Mouse (Mus musculus): ENCODE results near the gene Gm37240. TPM values are rescaled to one million over a fixed set of nuclear protein-coding genes. Genes with fewer than 3 reads are reported as not detected.

Gm37240 gene
- polyA plus RNA-seq, 1 experiment: 1.9 TPM

DNA sequence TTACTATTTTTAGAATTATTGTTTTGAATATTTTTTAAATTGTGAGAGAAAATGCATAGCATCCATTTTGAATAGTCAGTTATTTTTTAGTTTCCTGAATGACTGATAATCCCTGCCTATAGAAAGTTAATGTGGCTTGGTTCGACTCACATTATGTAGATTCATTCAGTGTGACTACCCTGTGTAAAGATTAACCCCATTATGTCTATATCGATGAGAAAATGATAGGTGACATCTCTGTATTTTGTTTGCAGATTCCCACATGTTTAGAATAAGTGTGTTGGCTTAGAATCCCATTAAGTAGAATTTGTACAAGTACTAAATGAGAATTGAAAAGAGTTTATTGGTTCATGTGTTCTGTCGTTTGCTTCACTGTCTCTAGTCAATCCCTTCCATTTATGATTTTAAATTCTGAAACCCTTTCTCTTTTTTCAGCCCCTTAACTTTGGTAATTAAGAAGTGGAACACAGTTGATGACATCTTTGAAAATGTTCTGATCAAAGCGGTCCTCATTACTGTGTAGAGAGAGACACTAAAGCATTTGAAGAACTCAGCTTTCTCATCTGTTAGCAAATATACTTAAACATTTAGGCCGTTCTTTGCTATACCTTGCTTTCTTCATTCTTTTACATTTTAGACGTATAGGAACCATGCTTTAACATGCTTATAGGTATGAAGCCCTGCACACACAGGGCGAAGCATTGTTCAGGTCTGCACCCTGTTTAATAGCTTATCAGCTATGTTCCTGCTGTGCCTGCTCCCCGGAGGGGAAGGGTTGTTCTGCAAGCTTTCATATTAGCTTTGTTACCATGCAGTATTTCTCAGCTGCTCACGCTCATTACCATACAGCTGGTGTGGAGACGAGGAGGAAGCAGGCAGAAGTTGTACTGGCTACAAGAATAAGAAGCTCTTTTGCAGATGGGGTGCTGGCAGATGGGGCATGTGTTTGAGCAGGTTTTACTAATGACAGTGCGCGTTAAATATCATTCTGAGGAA lies 949.7 kb downstream of the Gm37240 start:
- TF ChIP-seq POLR2A (IDR thresholded peaks at IDR 0.05; ENCODE audit: low read depth, low read length) (no peak), CTCF (IDR thresholded peaks at IDR 0.05; ENCODE audit: borderline replicate concordance, insufficient read depth, low read length) (no peak)
- H3K27ac ChIP-seq (ENCODE audit: insufficient read depth, low read length): no peak overlapping the region

DNA sequence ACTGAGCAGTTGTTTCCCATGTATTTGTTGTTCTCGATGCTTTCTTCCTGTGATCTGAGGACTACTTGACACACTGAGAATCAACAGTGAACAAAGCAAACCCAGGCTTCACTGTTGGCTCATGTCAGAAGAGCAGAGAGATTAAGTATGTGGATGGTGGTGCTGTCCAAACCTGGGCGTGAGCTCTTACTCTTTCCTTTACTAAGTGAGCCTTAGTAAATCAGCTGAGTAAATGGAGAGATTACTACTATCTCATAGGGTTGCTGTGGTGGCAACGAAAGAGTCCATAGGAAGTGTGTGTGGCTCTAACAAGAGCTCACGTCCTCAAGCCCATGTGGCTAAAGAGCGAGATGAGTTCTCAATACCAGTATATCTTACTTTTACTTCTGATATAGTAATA lies 950.4 kb downstream of the Gm37240 start:
- Histone ChIP-seq H3K27ac (ENCODE audit: insufficient read depth, low read length) (no peak overlapping the region), H3K4me1 (ENCODE audit: control insufficient read depth, insufficient read depth, low read length) (no peaks in the 10 kb centered on the region), H3K4me3 (ENCODE audit: insufficient read depth, low read length) (no peak overlapping the region)
- TF ChIP-seq POLR2A (IDR thresholded peaks at IDR 0.05; ENCODE audit: low read depth, low read length) (no peak), CTCF (IDR thresholded peaks at IDR 0.05; ENCODE audit: borderline replicate concordance, insufficient read depth, low read length) (no peak)

More for the DNA sequence above, 949.7 kb downstream of the Gm37240 start:
- Histone ChIP-seq H3K4me3 (ENCODE audit: insufficient read depth, low read length) (no peak overlapping the region), H3K4me1 (ENCODE audit: control insufficient read depth, insufficient read depth, low read length) (no peaks in the 10 kb centered on the region)

DNA sequence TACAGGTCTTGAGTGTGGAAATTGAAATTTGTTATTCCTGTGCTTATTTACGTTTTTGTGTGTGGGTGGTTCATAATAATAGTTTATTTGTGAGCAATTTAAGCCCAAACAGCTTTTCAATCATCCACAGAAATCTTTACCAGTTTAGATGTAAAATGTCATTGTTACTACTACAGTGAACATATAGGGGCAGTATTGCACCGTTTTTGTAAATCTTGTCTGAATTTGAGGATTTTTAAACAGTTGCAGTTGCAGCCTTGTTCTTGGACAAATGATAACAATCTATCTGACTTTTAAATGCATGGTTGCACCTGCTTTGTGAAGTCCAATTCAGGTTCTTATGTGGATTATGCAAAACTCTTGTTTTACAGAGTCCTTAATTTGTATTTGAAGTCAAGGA lies 951.1 kb downstream of the Gm37240 start:
- TF ChIP-seq POLR2A (IDR thresholded peaks at IDR 0.05; ENCODE audit: low read depth, low read length): no peak
- TF ChIP-seq CTCF (IDR thresholded peaks at IDR 0.05; ENCODE audit: borderline replicate concordance, insufficient read depth, low read length): no peak
- Histone ChIP-seq H3K4me3 (ENCODE audit: insufficient read depth, low read length) (no peak overlapping the region), H3K4me1 (ENCODE audit: control insufficient read depth, insufficient read depth, low read length) (no peaks in the 10 kb centered on the region), H3K27ac (ENCODE audit: insufficient read depth, low read length) (no peak overlapping the region)

DNA sequence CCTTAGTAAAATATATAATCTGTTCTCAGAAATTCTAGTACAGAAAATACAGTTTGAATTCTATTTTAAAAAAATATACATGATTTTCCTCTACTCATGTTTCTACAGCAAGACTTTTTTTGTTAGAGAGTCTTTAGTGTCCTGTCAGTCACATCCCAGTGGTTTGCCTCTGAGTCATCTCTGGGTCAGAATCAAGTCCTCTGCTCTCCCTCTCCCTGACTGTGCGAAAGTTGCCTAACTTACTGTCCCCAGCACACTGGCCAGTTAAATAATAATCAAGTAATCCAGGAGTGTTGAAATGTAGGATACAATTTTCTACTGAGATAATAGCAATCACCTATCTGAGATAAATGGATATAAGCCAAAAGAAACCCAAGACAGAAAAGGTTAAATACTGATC lies 951.6 kb downstream of the Gm37240 start:
- no peak overlapping the region for H3K4me3 ChIP-seq (ENCODE audit: insufficient read depth, low read length)
- H3K27ac ChIP-seq (ENCODE audit: insufficient read depth, low read length): no peak overlapping the region
- TF ChIP-seq POLR2A (IDR thresholded peaks at IDR 0.05; ENCODE audit: low read depth, low read length) (no peak), CTCF (IDR thresholded peaks at IDR 0.05; ENCODE audit: borderline replicate concordance, insufficient read depth, low read length) (no peak)
- no peaks in the 10 kb centered on the region for H3K4me1 ChIP-seq (ENCODE audit: control insufficient read depth, insufficient read depth, low read length)

DNA sequence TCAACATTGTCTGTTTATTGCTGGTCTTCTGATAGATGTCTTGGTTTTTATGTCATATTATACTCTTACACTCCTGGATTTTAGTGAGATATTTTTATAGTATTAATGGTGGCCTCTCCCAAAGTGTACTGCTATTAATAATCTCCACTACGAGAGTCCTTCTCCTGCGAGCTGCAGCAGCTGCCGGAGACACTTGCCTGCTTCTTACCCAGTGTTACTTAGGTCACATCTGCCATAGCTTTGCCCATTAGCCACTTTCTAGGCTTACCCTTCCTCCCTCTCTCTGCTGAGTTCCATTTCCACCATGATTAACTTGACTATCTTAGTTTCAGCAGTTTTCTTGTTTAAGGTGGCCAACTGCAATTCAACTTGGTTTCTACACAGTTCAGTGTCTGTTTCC lies 956.6 kb downstream of the Gm37240 start:
- Histone ChIP-seq H3K4me1 (ENCODE audit: control insufficient read depth, insufficient read depth, low read length) (no peaks in the 10 kb centered on the region), H3K4me3 (ENCODE audit: insufficient read depth, low read length) (no peak overlapping the region), H3K27ac (ENCODE audit: insufficient read depth, low read length) (no peak overlapping the region)
- no peak for TF ChIP-seq CTCF (IDR thresholded peaks at IDR 0.05; ENCODE audit: borderline replicate concordance, insufficient read depth, low read length)

DNA sequence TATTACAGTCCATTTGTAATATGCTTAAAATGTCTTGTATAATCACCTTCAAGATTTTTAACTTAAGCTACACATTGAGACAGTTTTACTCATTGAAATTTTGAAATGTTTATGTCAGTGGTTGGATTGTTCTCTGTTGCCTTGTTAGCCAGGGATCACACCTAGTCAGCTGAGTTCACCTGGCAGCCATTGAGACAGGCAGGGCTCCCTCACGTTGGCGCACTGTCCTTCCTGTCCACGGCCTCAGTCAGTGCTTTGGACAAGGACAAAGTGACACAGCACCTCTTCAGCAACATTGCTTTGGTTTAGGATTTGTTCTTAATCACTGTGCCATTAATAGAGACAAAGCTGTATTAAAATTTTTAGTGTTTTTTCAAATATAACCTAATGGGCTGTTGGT lies 958.1 kb downstream of the Gm37240 start:
- Histone ChIP-seq H3K4me1 (ENCODE audit: control insufficient read depth, insufficient read depth, low read length) (no peaks in the 10 kb centered on the region), H3K4me3 (ENCODE audit: insufficient read depth, low read length) (no peak overlapping the region), H3K27ac (ENCODE audit: insufficient read depth, low read length) (no peak overlapping the region)
- no peak for TF ChIP-seq CTCF (IDR thresholded peaks at IDR 0.05; ENCODE audit: borderline replicate concordance, insufficient read depth, low read length)
- no peak for TF ChIP-seq POLR2A (IDR thresholded peaks at IDR 0.05; ENCODE audit: low read depth, low read length)

DNA sequence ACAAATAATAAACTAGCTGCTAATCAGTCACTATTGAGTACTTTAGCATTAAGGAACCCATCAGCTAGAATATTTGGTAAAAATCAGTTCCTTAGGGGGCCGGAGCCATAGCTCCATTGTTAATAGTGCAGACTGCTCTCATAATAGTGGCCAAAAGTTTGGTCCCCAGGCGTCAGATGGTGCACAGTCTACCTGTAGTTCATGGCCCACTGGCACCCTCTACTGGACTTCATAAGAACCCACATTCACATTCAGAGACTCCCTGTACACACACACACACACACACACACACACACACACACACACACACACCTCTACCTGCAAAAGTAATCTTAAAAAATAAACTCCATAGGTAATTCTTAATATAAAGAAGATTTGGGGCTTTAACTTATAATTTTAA lies 959.4 kb downstream of the Gm37240 start:
- peaks cover 2% of the 10 kb centered on the region; the same call in 1 of the 2 replicates for H3K4me1 ChIP-seq (ENCODE audit: control insufficient read depth, insufficient read depth, low read length)
- TF ChIP-seq CTCF (IDR thresholded peaks at IDR 0.05; ENCODE audit: borderline replicate concordance, insufficient read depth, low read length) (no peak), POLR2A (IDR thresholded peaks at IDR 0.05; ENCODE audit: low read depth, low read length) (no peak)
- H3K27ac ChIP-seq (ENCODE audit: insufficient read depth, low read length): no peak overlapping the region
- no peak overlapping the region for H3K4me3 ChIP-seq (ENCODE audit: insufficient read depth, low read length)

DNA sequence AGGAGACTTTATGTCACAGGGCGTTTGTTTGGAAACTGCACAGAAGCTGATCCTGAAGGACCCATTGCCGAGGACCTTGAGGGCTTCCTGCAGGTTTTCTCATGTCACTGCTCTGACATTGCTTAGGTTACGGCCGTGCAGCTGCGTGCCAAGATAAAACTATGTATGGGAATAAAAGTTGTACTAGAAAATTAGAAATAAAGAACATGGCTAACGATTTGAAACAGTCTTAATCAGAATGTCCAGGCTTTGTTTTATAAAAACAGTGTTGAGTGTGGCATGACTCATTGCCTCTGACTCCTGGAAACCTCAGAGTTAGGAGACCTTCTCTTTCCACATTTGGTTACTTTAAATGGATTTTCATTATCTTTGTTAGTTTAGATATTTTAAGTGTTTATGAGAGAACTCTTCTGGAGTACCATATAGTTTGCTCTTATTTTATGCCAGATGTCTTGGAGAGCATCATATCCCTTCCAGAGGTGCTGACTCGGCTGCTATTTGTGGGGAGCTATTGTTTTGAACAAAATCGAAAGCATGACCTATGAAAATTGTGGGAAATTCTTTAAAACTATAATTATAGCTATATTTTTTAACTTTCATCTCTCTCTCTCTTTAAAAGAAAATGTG lies 960.0 kb downstream of the Gm37240 start:
- TF ChIP-seq POLR2A (IDR thresholded peaks at IDR 0.05; ENCODE audit: low read depth, low read length) (no peak), CTCF (IDR thresholded peaks at IDR 0.05; ENCODE audit: borderline replicate concordance, insufficient read depth, low read length) (no peak)
- H3K4me3 ChIP-seq (ENCODE audit: insufficient read depth, low read length): no peak overlapping the region
- peak overlapping the region; percentile 22; the same call in 1 of the 2 replicates for H3K27ac ChIP-seq (ENCODE audit: insufficient read depth, low read length)
- peaks cover 2% of the 10 kb centered on the region; the same call in 1 of the 2 replicates for H3K4me1 ChIP-seq (ENCODE audit: control insufficient read depth, insufficient read depth, low read length)

DNA sequence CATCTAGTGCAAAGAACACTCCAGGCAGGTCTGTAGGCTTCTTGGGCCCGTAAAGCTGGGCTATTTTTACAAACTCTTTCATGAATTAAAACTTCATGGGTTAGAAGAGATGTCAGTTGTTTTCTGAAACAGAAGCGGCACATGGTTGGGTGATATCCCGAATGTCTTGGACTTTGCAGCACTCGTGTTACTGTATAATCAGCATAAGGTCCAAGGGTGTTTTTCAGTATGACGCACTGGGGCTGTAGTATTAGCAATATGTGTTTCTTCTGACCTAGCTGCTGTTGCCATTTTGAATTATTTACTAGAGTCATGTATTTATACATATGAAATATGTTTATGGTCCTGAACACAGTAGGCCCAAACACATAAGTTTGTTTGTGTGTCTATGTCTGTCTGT lies 961.2 kb downstream of the Gm37240 start:
- TF ChIP-seq POLR2A (IDR thresholded peaks at IDR 0.05; ENCODE audit: low read depth, low read length): no peak
- no peak for TF ChIP-seq CTCF (IDR thresholded peaks at IDR 0.05; ENCODE audit: borderline replicate concordance, insufficient read depth, low read length)
- H3K4me3 ChIP-seq (ENCODE audit: insufficient read depth, low read length): no peak overlapping the region
- H3K27ac ChIP-seq (ENCODE audit: insufficient read depth, low read length): no peak overlapping the region
- peaks cover 2% of the 10 kb centered on the region; the same call in 1 of the 2 replicates for H3K4me1 ChIP-seq (ENCODE audit: control insufficient read depth, insufficient read depth, low read length)

DNA sequence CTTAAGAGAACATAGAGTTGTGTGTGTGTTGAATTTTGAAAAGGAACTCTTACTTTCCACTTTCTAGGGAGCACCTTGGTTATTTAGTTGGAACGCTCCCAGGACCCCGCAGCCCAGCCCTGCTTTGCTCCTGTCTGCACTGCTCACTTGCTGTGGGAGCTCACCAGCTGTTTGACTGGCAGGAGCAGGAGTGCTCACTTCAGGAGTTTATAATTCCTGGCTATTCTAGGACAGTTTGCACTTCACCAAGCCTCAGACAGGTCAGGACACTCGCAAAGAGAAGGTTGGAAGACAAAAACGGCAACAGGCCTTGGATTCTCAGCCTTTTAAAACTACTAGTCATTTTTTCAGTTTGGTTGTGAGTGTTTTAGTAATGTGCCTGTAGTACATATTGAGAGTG lies 962.1 kb downstream of the Gm37240 start:
- Histone ChIP-seq H3K4me3 (ENCODE audit: insufficient read depth, low read length) (no peak overlapping the region), H3K4me1 (ENCODE audit: control insufficient read depth, insufficient read depth, low read length) (peaks cover 2% of the 10 kb centered on the region; the same call in 1 of the 2 replicates), H3K27ac (ENCODE audit: insufficient read depth, low read length) (no peak overlapping the region)
- TF ChIP-seq CTCF (IDR thresholded peaks at IDR 0.05; ENCODE audit: borderline replicate concordance, insufficient read depth, low read length) (no peak), POLR2A (IDR thresholded peaks at IDR 0.05; ENCODE audit: low read depth, low read length) (no peak)
